Mouse (Mus musculus): ENCODE data around the gene Vwc2. TPM values are rescaled to one million over a fixed set of nuclear protein-coding genes. Genes with fewer than 3 reads are reported as not detected.

The Vwc2 gene
- polyA plus RNA-seq, 1 experiment, result 0.52 TPM

DNA sequence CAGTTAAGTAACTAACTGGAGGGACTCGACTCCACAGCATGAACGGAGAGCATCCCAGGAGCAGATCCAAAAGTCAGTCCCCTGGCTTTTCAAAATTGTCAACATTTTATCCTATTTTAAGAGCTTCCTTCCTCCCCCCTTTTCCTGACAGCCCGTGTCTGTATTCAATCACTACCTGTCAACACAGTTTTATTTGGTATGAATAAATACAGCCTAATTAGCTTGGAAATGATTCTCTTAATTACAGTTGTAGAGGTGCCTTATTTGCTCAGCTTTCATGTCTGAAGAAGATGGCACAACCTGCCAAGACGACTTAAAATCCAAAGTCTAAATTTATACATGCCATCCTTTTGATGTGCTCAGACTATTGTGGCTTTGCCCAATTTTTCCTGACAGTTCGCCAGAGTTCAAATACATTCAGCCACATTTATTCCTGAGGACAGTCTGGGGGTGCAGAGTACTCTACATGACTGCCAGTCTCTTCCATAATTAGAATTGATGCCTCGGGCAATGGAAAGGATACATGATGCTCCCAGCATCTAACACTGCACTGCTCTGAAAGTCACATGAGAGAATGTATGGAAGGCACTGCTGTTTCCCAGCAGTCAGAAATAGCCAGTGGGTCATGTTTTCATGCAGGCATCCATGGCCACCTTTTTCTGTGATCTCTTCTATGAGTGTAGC, 128.8 kb downstream of the Vwc2 start:
- Histone ChIP-seq H3K36me3 (ENCODE audit: control insufficient read depth, insufficient read depth, low read length) (no peaks in the 10 kb centered on the region), H3K27ac (ENCODE audit: insufficient read depth, low read depth, low read length) (no peak overlapping the region), H3K27me3 (ENCODE audit: control insufficient read depth, insufficient read depth, low read length) (no peaks in the 10 kb centered on the region), H3K4me3 (ENCODE audit: low read depth, low read length) (no peak overlapping the region), H3K4me1 (ENCODE audit: control insufficient read depth, insufficient read depth, insufficient read length, low read length) (no peaks in the 10 kb centered on the region)
- 56% methylated on average over 6 of the region's 6 CpGs for WGBS
- TF ChIP-seq CTCF (IDR thresholded peaks at IDR 0.05; ENCODE audit: extremely low read depth, insufficient read length, insufficient replicate concordance, low read depth, low read length) (no peak), POLR2A (IDR thresholded peaks at IDR 0.05; ENCODE audit: low read depth, low read length) (no peak)

DNA sequence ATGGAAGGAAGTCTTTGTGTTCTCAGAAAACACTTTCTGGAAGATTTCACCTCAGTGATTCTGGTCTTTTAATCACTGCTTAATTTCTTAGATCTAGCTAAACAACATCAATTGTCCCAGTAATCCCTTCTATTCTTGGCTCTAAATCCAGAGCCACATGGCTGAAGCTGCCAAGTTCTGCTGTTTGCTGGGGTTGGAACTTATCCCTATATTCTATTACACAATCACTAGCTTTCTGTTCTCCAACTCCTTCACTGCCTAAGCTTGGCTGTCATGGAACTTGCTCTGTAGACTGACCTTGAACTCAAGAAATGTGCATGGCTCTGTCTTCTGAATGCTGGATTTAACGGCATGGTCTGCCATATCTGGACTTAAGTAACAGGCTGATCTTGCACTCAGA, 143.3 kb downstream of the Vwc2 start:
- Histone ChIP-seq H3K27ac (ENCODE audit: insufficient read depth, low read depth, low read length) (no peak overlapping the region), H3K36me3 (ENCODE audit: control insufficient read depth, insufficient read depth, low read length) (no peaks in the 10 kb centered on the region), H3K4me1 (ENCODE audit: control insufficient read depth, insufficient read depth, insufficient read length, low read length) (no peaks in the 10 kb centered on the region), H3K27me3 (ENCODE audit: control insufficient read depth, insufficient read depth, low read length) (no peaks in the 10 kb centered on the region), H3K4me3 (ENCODE audit: low read depth, low read length) (no peak overlapping the region)
- WGBS, result 62% methylated on average over 1 of the region's 1 CpGs
- TF ChIP-seq POLR2A (IDR thresholded peaks at IDR 0.05; ENCODE audit: low read depth, low read length) (no peak), CTCF (IDR thresholded peaks at IDR 0.05; ENCODE audit: extremely low read depth, insufficient read length, insufficient replicate concordance, low read depth, low read length) (no peak)

DNA sequence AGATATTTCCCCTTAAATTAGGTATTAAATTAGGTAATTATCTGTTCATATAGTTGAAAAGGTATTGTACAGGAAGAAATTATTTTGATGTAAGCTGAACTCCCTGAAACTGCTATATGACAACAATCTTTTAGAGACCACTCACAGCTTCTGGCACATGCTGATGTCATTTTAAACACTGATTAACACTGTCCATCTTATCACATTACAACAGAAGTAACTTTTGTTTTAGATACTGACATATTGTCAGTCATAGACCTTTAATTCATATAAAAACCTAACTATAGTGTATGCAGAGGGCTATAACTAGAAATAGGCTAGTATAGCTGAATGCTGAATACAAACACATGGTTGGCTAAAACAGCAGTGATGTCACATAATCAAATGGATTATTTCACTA, 166.1 kb downstream of the Vwc2 start:
- TF ChIP-seq CTCF (IDR thresholded peaks at IDR 0.05; ENCODE audit: extremely low read depth, insufficient read length, insufficient replicate concordance, low read depth, low read length) (no peak), POLR2A (IDR thresholded peaks at IDR 0.05; ENCODE audit: low read depth, low read length) (no peak)
- H3K4me1 ChIP-seq (ENCODE audit: control insufficient read depth, insufficient read depth, insufficient read length, low read length), result no peaks in the 10 kb centered on the region

DNA sequence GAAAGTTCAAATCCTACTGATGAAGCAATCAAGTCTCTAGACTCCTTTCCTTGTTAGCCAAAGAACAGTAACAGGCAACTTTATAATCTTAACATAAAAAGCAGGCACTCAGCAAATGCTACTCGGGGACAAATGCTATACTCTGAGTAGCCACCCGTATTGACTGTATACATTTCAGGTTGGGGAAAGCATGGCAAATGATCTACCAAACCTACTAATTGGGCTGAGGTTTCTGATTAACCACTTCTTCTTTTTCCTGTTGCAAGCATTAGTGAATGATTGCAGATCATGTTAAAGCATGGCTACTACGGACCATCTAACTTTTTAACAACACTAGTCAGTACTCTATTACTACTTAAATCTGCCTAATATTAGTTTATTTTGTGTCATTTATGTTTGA, 169.5 kb downstream of the Vwc2 start:
- Histone ChIP-seq H3K27me3 (ENCODE audit: control insufficient read depth, insufficient read depth, low read length) (no peaks in the 10 kb centered on the region), H3K27ac (ENCODE audit: insufficient read depth, low read depth, low read length) (no peak overlapping the region), H3K4me3 (ENCODE audit: low read depth, low read length) (no peak overlapping the region), H3K36me3 (ENCODE audit: control insufficient read depth, insufficient read depth, low read length) (no peaks in the 10 kb centered on the region), H3K4me1 (ENCODE audit: control insufficient read depth, insufficient read depth, insufficient read length, low read length) (no peaks in the 10 kb centered on the region)
- 42% methylated on average over 3 of the region's 3 CpGs for WGBS
- TF ChIP-seq POLR2A (IDR thresholded peaks at IDR 0.05; ENCODE audit: low read depth, low read length) (no peak), CTCF (IDR thresholded peaks at IDR 0.05; ENCODE audit: extremely low read depth, insufficient read length, insufficient replicate concordance, low read depth, low read length) (no peak)

More for the DNA sequence above, 166.1 kb downstream of the Vwc2 start:
- no peak overlapping the region for H3K4me3 ChIP-seq (ENCODE audit: low read depth, low read length)
- no peaks in the 10 kb centered on the region for H3K27me3 ChIP-seq (ENCODE audit: control insufficient read depth, insufficient read depth, low read length)
- no peak overlapping the region for H3K27ac ChIP-seq (ENCODE audit: insufficient read depth, low read depth, low read length)
- no peaks in the 10 kb centered on the region for H3K36me3 ChIP-seq (ENCODE audit: control insufficient read depth, insufficient read depth, low read length)
